Mouse (Mus musculus) neural tube, embryonic 13.5 days (tissue): ENCODE measurements around the gene Nxpe3. TPM values are rescaled to one million over a fixed set of nuclear protein-coding genes. Genes with fewer than 3 reads are reported as not detected.
"Not testable (repeated sequence)": the region's sequence is repeated elsewhere in the genome, so short reads cannot be mapped to it uniquely, and the experiment has no call there.

Experiments
- ATAC-seq: fragments of 200-750 bp; cut with Nextera tagmentation; 2 replicates; pipeline ENCODE4 v1.8.0; 2017; ENCODE audit warnings: low read depth, mild to moderate bottlenecking, moderate TSS enrichment, moderate library complexity
- H3K27ac ChIP-seq: fragments of 300-500 bp; sonication (generic); replicated peaks from 2 replicates; pipeline ENCODE4 v1.5.1; 2015; ENCODE audit warnings: moderate library complexity, mild to moderate bottlenecking, inconsistent platforms
- H3K27me3 ChIP-seq: fragments of 300-500 bp; sonication (generic); 2 replicates; pipeline ENCODE4 v1.6.1; 2015; ENCODE audit warnings: mild to moderate bottlenecking, inconsistent platforms
- H3K36me3 ChIP-seq: fragments of 300-500 bp; sonication (generic); 2 replicates; pipeline ENCODE4 v1.6.1; 2015; ENCODE audit warnings: mild to moderate bottlenecking, inconsistent platforms
- H3K4me1 ChIP-seq: fragments of 300-500 bp; sonication (generic); replicated peaks from 2 replicates; pipeline ENCODE4 v1.6.1; 2015; ENCODE audit warnings: inconsistent platforms
- H3K4me2 ChIP-seq: fragments of 300-500 bp; sonication (generic); 2 replicates; pipeline ENCODE4 v1.6.1; 2015; ENCODE audit warnings: inconsistent platforms, mild to moderate bottlenecking, moderate library complexity
- H3K4me3 ChIP-seq: fragments of 300-500 bp; sonication (generic); 2 replicates; pipeline ENCODE4 v1.5.1; 2015; ENCODE audit warnings: mild to moderate bottlenecking, inconsistent platforms
- H3K9ac ChIP-seq: fragments of 300-500 bp; sonication (generic); 2 replicates; pipeline ENCODE4 v1.6.1; 2015; ENCODE audit warnings: moderate library complexity, mild to moderate bottlenecking, inconsistent platforms
- H3K9me3 ChIP-seq: fragments of 300-500 bp; sonication (generic); 2 replicates; pipeline ENCODE4 v1.6.1; 2016; ENCODE audit warnings: inconsistent platforms
- WGBS: fragments of 180-500 bp; shearing (Covaris S2); methylation state at CpG from one replicate; pipeline ENCODE4 v1.1.7; 2015; 5-methylcytosine and 5-hydroxymethylcytosine counted together
- polyA plus RNA-seq: library from polyadenylated mRNA; unstranded; fragments of >200 nt; fragmentation: Nextera tagmentation; extraction: Ambion mirVana; gene quantifications from 2 replicates; pipeline ENCODE4 v1.2.1, GENCODE M21; 2015

Nxpe3 gene
- polyA plus RNA-seq, 1 experiment from 2014 or later = 1.0 TPM

GRCm38 (mm10) chr16:55844847-55845246, 50.2 kb downstream of the Nxpe3 start:
- Histone ChIP-seq H3K27ac (no peak overlapping the region), H3K27me3 (no peaks in the 10 kb centered on the region), H3K4me1 (no peaks in the 10 kb centered on the region), H3K9me3 (peaks cover 7% of the 10 kb centered on the region), H3K36me3 (peaks cover 26% of the 10 kb centered on the region), H3K4me3 (no peak overlapping the region), H3K4me2 (no peak overlapping the region), H3K9ac (no peak overlapping the region)
- ATAC-seq = no peak
- WGBS = 92% methylated on average over 3 of the region's 3 CpGs

DNA sequence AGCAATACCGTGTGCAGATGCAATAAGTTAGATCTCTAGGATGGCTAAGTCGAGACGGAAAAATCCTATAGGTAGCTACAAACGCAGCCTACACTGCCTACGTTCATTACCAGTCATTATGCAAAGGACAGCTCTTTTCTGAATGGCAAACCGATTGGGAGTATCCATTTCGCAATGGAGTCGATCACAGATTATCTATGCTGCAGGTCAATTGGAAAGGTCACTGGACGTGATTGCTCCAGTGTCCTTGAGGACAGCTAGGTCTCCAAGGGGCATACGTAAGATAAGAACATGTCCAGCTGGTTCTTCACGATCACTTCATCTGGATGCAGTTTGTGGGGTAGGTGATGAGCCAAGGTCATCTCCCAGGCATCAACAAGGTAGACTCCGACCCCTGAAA, 51.2 kb downstream of the Nxpe3 start:
- peaks cover 21% of the 10 kb centered on the region for H3K36me3 ChIP-seq
- no peak overlapping the region for H3K4me3 ChIP-seq
- no peak overlapping the region for H3K4me2 ChIP-seq
- 96% methylated on average over 12 of the region's 12 CpGs for WGBS
- H3K9me3 ChIP-seq = peaks cover 7% of the 10 kb centered on the region
- no peaks in the 10 kb centered on the region for H3K4me1 ChIP-seq
- ATAC-seq = no peak
- no peak overlapping the region for H3K27ac ChIP-seq
- no peak overlapping the region for H3K9ac ChIP-seq
- H3K27me3 ChIP-seq = no peaks in the 10 kb centered on the region

- H3K27ac ChIP-seq = no peak overlapping the region
- no peak overlapping the region for H3K4me3 ChIP-seq
- H3K27me3 ChIP-seq = no peaks in the 10 kb centered on the region
- no peak overlapping the region for H3K9ac ChIP-seq
- peaks cover 7% of the 10 kb centered on the region for H3K9me3 ChIP-seq
- no peak overlapping the region for H3K4me2 ChIP-seq
- peaks cover 4% of the 10 kb centered on the region for H3K4me1 ChIP-seq
- H3K36me3 ChIP-seq = peaks cover 20% of the 10 kb centered on the region
- 93% methylated on average over 5 of the region's 5 CpGs for WGBS
- ATAC-seq = no peak
Measured at GRCm38 (mm10) chr16:55843134-55843533, 52.0 kb downstream of the Nxpe3 start.

GRCm38 (mm10) chr16:55841506-55841905, 53.6 kb downstream of the Nxpe3 start:
- no peak for ATAC-seq
- Histone ChIP-seq H3K4me1 (peaks cover 10% of the 10 kb centered on the region), H3K4me2 (no peak overlapping the region), H3K9ac (no peak overlapping the region), H3K9me3 (peaks cover 7% of the 10 kb centered on the region), H3K36me3 (peaks cover 16% of the 10 kb centered on the region), H3K27ac (no peak overlapping the region), H3K4me3 (no peak overlapping the region), H3K27me3 (no peaks in the 10 kb centered on the region)
- WGBS = 93% methylated on average over 6 of the region's 6 CpGs

DNA sequence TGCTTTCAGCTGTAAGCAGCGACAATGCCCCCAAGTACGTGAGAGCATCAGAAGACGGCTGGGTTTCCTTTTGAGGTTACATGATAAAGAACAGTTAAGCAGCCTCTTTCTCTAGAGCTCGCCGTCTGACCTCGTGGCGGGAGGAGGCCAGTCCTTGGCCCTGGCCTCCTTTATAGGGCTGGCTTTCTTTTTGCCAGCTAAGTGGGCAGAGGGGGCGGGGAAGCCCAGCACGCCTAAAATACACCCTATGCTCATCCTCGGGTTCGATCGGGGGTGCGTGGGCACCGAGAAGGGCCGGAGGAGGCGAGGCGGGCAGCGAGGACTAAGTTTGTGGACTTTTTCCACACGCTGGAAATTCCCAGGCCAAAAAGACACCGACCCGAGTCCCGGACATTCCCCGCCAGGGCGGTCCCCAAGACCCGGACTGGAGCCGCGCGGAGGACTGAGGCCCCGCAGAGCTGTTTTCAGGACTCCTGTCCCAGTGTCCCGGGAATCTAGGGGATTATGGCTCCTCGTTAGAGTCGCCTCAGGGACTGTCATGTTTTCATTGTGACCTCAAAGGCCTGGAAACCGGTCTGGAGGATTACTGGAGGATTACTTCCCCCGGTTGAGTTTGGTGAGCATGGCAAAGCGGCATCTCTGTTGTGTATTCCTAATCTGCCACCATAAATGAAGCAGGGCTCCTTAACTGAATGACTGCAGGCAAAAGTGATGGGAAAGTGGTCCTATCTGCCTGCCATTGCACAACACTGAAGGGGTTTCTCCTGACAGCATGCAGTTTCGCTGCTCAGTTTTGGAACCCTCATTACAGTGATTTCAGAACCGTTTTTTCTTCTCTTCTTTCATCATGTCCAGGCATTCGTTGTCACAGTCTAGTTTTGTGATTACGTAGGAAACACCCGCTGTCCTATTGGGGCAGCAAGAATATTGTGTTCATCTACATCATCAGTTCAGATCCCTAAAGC, 56.3 kb downstream of the Nxpe3 start, which contains the start of gene Nfkbiz:
Gene Nfkbiz, minus strand, starts transcription at position 390 of the 965 bp plus-strand sequence.
- Histone ChIP-seq H3K4me2 (peak within 1 kb of the TSS; percentile 72), H3K27ac (peak within 1 kb of the TSS; percentile 70), H3K27me3 (no peaks in the 10 kb centered on the region), H3K9ac (peak within 1 kb of the TSS; percentile 83), H3K4me3 (peak within 1 kb of the TSS; percentile 67), H3K9me3 (no peaks in the 10 kb centered on the region), H3K36me3 (peaks cover 3% of the 10 kb centered on the region), H3K4me1 (peaks cover 20% of the 10 kb centered on the region)
- under 1% methylated on average over 40 of the region's 40 CpGs for WGBS
- peak; percentile 95 for ATAC-seq

DNA sequence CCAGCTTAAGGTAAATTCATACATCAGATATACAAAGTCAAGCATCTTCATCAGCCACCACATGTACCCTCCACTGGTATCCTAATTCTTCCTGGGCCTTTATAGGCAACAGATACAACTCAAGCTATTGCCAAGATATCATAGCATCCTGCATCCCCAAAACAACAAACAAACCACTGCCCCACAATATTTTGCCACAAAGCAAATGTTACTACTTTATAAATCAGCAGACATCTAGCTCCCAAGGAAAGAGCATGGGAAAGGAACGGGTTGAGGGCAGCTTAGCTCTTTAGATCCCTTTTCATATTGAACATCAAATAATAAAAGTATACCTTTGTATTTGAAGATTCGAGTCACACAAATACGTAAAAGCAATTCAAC, 57.0 kb downstream of the Nxpe3 start:
- Histone ChIP-seq H3K4me2 (peak overlapping the region; percentile 72), H3K36me3 (no peaks in the 10 kb centered on the region), H3K9me3 (no peaks in the 10 kb centered on the region), H3K9ac (peak overlapping the region; percentile 83), H3K4me3 (peak overlapping the region; percentile 67), H3K27ac (no peak overlapping the region), H3K4me1 (peaks cover 20% of the 10 kb centered on the region), H3K27me3 (no peaks in the 10 kb centered on the region)
- 8% methylated on average over 3 of the region's 3 CpGs for WGBS
- no peak for ATAC-seq

DNA sequence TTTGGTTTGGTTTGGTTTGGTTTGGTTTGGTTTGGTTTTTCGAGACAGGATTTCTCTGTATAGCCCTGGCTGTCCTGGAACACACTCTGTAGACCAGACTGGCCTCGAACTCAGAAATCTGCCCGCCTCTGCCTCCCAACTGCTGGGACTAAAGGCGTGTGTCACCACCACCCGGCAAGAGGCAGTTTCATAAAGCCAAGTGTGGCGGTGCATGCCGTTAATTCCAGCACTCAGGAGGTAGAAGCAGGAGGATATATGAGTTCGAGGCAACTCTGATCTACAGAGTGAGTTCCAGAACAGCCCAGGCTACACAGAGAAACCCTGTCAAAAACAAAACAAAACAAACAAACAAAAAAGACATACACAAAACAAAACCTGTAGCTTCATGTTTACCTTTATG, 57.4 kb downstream of the Nxpe3 start:
- not testable (repeated sequence) for H3K9ac ChIP-seq, H3K36me3 ChIP-seq, H3K27ac ChIP-seq, ATAC-seq, H3K27me3 ChIP-seq, H3K9me3 ChIP-seq, H3K4me3 ChIP-seq
- Histone ChIP-seq H3K4me2 (peak overlapping the region; percentile 72), H3K4me1 (peaks cover 20% of the 10 kb centered on the region)
- WGBS = 92% methylated on average over 8 of the region's 8 CpGs

DNA sequence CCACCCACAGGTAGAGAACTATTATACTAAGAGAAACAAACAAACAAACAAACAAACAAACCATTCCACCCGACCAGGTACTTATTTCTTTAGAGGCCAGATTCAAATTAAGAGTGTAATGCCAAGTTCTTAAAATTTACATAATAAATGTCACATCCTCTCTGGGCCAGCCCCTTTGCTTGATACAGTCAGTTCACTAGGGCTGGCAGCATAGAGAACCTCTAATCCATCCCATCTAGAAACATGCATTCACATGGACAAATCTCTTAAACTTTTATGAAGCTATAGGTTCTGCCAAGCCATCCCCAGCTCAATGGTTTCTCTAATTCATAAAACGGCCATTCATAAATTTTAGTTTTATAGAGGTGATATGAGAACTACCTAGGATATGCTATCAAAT, 57.9 kb downstream of the Nxpe3 start:
- Histone ChIP-seq H3K36me3 (no peaks in the 10 kb centered on the region), H3K4me1 (peaks cover 20% of the 10 kb centered on the region), H3K9ac (no peak overlapping the region), H3K4me2 (no peak overlapping the region), H3K4me3 (no peak overlapping the region), H3K9me3 (no peaks in the 10 kb centered on the region), H3K27me3 (no peaks in the 10 kb centered on the region), H3K27ac (no peak overlapping the region)
- no peak for ATAC-seq
- WGBS = 81% methylated on average over 2 of the region's 2 CpGs

- H3K36me3 ChIP-seq = no peaks in the 10 kb centered on the region
- no peak overlapping the region for H3K27ac ChIP-seq
- H3K4me3 ChIP-seq = no peak overlapping the region
- H3K4me1 ChIP-seq = peaks cover 20% of the 10 kb centered on the region
- ATAC-seq = no peak
- no peaks in the 10 kb centered on the region for H3K27me3 ChIP-seq
- H3K4me2 ChIP-seq = no peak overlapping the region
- no peak overlapping the region for H3K9ac ChIP-seq
- H3K9me3 ChIP-seq = no peaks in the 10 kb centered on the region
Measured at GRCm38 (mm10) chr16:55835798-55836197, 59.3 kb downstream of the Nxpe3 start.

GRCm38 (mm10) chr16:55832617-55833016, 62.5 kb downstream of the Nxpe3 start:
- ATAC-seq = no peak
- Histone ChIP-seq H3K4me3 (no peak overlapping the region), H3K4me1 (peaks cover 11% of the 10 kb centered on the region; the same call in 1 of the 2 replicates), H3K9me3 (no peaks in the 10 kb centered on the region), H3K27ac (no peak overlapping the region), H3K27me3 (no peaks in the 10 kb centered on the region), H3K4me2 (no peak overlapping the region), H3K9ac (no peak overlapping the region), H3K36me3 (no peaks in the 10 kb centered on the region)
- 94% methylated on average over 8 of the region's 8 CpGs for WGBS

DNA sequence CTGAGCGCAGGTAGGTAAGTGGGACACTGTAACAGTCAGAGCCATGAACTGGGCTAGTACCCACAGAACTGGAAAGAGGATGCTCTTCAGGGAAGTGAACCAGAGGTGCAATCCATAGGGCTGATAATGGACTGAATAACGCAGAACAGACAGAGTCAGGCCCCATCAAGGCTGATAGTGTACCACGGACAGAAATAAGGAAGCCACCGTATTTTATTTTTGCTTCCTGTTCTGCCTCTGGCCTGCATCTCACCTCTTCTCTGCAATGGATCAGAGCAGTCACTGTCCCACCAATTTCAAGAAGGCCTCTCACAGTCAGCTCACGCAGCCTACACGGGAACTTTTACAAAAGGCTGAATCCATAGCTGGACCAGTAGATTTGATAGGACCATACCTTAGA, 63.0 kb downstream of the Nxpe3 start:
- H3K4me1 ChIP-seq = peaks cover 10% of the 10 kb centered on the region; the same call in 1 of the 2 replicates
- 95% methylated on average over 6 of the region's 6 CpGs for whole genome bisulfite sequencing
- no peaks in the 10 kb centered on the region for H3K27me3 ChIP-seq
- no peak for ATAC-seq
- H3K4me3 ChIP-seq = no peak overlapping the region
- no peaks in the 10 kb centered on the region for H3K36me3 ChIP-seq
- no peak overlapping the region for H3K9ac ChIP-seq
- no peak overlapping the region for H3K27ac ChIP-seq
- H3K4me2 ChIP-seq = no peak overlapping the region
- no peaks in the 10 kb centered on the region for H3K9me3 ChIP-seq

- 89% methylated on average over 1 of the region's 1 CpGs for WGBS
- H3K27ac ChIP-seq = no peak overlapping the region
- no peaks in the 10 kb centered on the region for H3K36me3 ChIP-seq
- peaks cover 10% of the 10 kb centered on the region; the same call in 1 of the 2 replicates for H3K4me1 ChIP-seq
- H3K4me2 ChIP-seq = no peak overlapping the region
- no peak for ATAC-seq
- H3K27me3 ChIP-seq = no peaks in the 10 kb centered on the region
- H3K4me3 ChIP-seq = no peak overlapping the region
- no peak overlapping the region for H3K9ac ChIP-seq
- no peaks in the 10 kb centered on the region for H3K9me3 ChIP-seq
Measured at GRCm38 (mm10) chr16:55831451-55831850, 63.6 kb downstream of the Nxpe3 start.
